Mouse (Mus musculus) lung, postnatal 25 days (tissue): ENCODE results near the gene Gm17067.
A peak's percentile ranks its signal among the peaks of the same experiment; 100 is the strongest.
"Not testable (repeated sequence)": the region's sequence is repeated elsewhere in the genome, so short reads cannot be mapped to it uniquely, and the experiment has no call there.

Source experiments
- DNase-seq: peaks from one replicate; pipeline ENCODE4 v3.0.0; 2022; ENCODE audit warnings: low spot score

The Gm17067 gene

DNA sequence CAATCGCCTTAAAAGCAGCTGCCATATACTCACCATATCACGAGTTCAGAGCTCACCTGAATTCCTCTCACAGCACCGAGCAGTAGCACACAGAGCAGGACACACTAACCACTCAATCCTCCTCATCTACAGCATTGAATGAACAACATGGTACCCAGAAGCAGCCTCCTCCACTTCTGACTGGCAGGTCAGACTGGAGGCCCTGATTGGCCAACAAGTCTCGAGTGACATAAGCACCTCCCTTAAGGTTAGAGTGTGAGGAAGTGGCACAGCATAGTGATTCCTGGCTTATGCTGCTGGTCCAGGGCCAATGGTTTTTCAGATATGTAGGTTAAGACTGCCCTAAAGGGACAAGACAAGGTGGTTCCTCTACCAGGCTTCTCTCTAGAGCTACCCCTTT is at the start of gene Gm17067:
Gene Gm17067 (minus strand): TSS at position 101 of the 400 bp plus-strand sequence.
- DNase-seq, result not testable (repeated sequence)

DNA sequence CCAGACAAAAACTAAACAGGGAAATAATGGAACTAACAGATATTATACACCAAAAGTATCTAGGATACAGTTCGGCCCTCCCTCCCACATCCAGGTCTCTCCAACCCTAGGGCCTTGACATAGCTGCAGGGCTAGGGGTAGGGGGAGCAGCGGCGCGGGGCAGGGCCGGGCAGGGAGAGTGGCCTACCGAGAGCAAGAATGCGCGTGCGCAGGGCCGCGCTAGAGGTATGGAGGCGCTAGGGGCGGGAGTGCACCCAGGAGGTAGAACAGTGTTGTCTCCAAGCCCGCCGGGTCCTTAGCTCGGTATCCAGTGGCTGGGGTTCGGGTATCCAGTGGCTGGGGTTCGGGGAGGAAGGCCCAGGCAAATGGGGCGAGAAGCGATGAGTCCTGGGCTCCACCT is 23.0 kb upstream of the Gm17067 start:
- DNase-seq, result no peak

DNA sequence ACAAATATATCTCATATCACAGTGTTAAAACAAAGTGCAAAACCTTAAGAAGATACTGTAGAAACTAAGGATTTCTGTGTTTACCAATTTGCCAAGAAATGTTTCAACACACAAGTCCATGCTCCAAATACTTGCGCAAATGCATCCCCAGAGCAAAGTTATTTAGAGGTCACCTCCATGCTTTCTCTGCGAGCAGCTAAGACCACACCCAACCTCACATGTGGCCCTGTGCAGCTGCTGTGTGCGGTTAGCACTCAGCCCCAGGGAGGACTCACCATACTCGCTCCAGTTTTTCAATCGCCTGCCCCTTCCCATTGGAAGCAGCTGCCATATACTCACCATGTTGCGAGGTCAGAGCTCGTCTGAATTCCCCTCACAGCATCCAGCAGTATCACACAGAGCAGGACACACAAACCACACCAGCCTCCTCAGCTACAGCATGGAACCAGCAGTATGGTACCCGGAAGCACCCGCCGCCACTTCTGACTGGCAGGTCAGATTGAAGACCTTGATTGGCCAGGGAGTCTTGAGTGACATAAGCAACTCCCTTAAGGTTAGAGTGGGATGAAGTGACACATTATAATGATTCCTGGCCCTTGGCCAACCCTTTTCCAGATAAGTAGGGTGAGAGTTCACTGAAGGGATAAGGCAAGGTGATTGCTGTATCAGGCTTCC is 11.9 kb upstream of the Gm17067 start:
- DNase-seq, result no peak

DNA sequence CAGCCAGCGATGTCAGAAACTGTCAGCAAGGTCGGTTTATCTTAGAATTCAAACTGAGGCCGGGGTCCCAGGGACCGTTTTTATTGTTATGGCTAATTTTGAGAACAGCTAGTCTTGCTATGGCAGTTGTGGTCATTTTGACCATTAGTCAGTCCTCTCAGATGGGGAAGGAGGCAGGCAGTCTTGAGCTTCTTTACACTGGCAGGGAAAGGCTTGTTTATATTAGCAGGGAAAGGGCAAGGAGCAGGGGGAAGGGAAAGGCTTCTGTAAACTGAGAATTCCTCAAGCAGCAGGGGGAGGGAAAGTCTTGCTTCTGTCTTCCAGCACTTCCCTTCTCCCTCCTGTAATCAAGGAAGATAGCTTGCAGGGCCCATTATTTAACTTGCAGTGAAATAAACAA is 33.6 kb downstream of the Gm17067 start:
- DNase-seq, result peak; percentile 38

DNA sequence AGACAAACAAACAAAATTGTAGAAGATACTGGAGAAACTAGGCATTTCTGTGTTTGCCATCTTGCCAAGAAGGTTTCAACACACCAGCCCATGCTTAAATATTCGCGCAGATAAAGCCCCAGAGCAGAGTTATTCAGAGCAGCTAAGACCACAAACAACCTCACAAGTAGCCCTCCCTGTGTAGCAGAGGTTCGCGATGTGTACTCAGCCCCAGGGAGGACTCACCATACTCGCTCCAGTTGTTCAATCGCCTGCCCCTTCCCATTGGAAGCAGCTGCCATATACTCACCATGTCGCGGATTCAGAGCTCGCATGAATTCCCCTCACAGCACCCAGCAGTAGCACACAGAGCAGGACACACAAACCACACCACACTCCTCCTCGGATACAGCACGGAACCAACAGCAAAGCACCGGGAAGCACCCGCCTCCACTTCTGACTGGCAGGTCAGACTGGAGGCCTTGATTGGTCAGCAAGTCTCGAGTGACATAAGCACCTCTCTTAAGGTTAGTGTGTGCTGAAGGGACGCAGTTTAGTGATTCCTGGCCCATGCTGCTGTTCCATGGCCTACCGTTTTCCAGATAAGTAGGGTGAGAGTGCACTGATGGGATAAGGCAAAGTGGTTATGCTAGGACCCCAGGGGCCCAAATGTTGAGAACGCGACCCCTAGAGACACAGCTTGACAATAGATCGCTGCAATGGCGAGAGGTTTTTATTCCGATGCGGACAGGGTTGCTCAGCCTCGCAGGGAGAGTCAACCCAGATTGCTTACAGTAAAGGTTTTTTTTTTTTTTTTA is 34.3 kb downstream of the Gm17067 start, which contains the start of gene Zfp975:
Gene Zfp975 (minus strand): TSS at position 381 of the 797 bp plus-strand sequence.
- DNase-seq, result peak; percentile 90

DNA sequence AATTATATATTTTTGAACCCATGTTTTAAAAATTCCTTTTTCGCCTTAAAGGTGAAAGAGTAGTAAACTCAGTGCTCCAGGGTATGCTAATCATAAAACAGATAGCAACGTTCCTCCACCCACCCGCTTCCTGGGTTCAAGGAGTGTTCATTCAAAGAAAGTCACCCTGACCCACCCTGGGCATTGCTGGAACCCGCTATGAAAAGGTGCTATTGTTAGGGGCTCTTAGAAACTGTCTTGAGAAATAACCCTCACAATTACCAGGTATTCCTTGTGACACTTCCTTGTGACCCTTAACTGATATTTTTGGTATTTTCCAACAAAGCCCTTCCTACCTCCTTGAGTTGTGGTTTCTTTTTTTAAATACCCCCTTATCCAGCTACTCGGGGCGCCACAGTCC is 46.7 kb downstream of the Gm17067 start:
- not testable (repeated sequence) for DNase-seq

DNA sequence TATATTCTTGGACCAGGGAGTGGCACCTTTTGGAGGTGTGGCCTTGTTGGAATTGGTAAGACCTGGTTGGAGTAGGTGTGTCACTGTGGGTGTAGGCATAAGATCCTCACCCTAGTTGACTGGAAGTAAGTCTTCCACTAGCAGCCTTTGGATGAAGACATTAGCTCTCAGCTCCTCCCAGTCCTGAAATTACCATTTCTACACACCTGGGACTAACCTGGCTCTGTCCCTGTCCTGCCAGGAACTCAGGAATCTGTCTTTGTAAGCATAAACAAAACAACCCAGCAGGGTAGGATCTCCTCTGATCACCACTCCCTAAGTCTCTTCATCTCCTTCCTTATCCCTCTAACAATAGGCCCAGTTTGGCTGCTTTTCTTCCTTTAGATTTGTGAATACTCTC is 47.2 kb downstream of the Gm17067 start:
- not testable (repeated sequence) for DNase-seq

DNA sequence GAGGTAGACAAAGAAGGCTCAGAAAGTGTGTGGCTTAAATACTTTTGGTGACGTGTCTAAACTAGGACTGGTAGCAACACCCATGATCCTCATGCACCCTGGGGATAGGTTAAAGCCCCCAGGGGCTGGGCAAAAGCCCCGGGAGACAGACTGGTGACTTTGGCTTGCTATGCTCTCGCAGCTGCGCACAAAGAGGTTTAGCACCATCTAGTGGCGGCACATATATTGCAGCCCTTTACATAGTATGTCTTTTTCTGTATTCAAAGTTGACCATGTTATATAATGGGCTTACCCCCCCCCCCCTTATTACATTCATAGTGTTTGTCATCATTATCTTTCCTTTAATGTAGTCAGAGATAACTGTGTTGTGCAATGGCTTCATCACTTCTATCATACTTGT is 66.7 kb downstream of the Gm17067 start:
- DNase-seq, result not testable (repeated sequence)
